Mouse (Mus musculus): ENCODE measurements around the gene Gpatch1.

Gpatch1 gene

DNA sequence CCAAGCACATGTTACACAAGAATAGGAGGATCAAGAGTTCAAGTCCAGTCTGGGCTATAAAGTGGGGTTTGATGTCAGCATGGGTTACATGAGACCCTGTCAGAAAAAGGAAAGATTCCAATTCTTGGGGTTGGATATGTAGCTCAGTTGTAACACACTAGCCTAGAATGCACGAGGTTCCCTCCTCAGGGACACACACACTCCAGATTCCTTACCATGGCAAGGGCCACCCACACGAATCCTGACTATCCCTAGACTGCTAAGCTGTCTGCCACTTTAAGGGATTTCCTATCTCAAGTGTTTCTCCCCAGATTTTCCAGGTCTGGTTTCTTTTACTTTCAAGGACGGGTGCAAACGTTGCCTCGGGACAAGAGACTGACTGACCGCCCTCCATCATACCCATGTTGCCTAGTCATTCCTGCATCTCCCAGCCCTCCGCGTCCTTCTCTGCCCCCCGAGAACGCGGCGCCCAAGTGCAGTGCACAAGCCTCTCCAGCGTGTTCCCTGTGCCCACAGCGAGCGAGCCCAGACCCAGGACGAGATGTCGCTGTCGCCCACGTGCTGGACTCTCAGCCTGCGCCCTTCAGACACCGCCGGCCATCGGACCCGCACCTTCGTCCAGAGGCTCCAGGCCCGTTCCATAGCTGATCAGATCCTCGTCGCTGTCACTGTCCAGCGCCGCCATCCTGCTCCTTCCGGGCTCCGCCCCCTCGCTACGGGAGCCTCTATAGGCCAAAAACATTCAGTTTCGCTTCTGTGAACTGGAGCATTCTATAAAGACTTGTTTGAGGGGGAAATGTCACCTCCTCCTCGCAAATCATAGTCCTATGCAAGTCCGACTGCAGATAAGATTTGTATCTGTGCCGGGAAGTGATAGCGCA lies at the start of gene Gpatch1:
TSS of gene Gpatch1 (minus strand) at position 712 of the 881 bp plus-strand sequence.
- DNase-seq, result peak; percentile 97

DNA sequence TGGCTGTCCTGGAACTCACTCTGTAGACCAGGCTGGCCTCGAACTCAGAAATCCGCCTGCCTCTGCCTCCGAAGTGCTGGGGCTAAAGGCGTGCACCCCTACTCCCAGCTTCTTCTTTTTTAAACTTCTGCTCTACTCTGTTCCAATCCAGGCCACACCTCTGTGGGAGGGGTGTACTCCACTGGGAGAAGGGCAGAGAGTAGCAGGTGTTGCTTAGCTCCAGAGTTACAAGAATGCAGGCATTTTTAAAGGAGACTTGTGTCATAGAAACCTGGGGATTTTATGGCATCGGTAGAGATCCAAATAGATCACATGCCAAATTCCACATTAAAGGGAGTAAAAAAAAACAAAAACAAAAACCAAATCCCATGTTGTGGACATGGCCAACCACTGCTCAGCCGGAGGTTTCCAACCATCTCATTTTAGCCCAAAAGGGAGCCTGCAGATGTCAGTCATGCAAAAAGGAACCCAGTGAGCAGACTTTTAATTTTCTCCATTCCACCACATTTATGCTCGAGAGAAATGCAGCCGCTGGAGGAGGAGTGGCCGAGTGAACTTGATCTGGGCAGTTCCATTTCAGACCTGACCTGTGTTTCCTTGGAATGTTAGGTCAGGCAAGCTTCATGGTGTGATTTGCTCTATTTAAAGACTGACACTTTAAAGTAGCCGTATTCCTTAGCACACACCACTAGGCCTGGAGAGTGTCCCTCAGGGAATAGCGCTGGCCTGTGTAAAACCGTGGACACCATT lies 47.1 kb upstream of the Gpatch1 start:
- DNase-seq, result no peak

DNA sequence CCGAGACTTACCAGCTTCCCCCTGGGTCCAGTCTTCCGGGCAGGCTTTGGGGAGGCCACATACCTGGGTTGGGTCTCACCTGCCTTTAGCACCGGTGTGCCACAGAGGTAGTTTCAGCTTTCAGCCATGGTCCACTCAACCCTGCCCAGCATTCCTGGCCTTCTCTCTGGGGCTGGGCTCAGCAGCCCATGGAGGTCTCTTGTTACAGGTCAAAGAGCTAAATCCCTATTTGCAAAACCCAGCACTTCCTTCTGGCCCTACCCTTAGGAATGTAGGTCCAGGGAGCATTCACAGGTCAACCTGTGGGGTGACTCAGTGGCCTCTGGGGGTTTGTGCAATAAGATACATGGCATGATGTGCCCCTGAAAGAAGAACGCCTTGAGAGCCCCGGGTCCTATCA lies 44.6 kb upstream of the Gpatch1 start:
- no peak for DNase-seq

DNA sequence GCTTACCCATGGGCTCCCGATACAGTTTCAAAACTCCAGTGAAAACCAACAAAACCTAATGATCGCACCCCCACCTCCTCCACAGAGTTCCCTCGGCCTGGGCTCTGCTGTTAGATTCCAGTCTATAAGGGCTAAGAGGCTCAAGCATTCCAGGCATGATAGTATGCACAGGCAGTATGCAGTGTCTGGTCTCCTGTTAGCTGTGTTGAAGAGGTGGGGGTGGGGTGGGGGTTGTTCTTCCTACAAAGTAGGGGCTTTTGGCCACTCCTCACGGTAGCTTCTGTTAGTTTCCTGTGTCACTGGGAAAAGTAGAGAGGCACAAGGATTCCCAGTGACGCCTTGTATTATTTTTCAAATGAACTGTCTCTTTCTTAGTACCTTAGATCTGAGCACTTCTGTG lies 44.0 kb upstream of the Gpatch1 start:
- no peak for DNase-seq

DNA sequence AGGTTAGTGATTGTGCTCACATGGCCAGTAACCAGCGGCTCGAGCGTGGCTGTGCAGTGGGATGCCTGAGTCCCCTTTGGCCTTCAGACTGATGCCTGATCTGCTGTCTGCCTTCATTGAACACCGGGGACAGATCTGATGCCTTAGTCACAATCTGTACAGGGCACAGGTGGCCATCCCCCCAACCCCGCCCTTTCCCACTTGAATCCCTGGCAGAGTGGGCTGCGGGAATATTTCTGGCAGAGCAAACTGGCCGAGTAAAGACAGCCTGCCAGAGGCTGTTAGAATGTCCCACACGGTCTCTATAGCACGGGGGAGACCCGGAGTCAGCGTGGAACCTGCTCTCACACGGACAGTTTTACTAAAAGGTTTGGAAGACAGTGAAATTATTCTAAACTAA lies 39.4 kb upstream of the Gpatch1 start:
- DNase-seq, result no peak

DNA sequence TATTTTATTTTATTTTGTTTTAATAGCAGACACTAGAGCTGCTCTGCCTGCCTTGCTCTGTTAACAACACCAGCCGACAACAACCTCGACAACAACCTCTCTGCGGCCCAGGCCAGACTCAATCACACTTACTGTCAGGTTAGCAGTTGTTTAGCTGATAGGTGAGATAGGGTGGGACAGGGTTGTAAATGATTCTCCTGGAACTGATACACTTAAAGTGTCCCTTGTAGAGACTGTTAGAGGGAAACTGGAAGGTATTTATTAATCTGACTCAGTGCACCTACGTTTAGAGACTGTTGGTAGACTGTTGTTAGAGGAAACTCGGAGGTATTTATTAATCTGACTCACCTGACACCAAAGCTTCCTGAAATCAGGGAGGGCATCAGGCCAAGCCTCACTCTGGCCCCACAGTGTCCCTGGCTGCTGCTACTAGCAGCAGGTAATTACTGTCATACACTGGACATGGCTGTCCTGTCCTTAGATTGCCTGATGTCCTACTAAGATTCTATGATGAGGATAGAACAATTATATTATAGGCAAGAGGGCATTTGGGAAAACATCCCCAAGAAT lies 37.1 kb upstream of the Gpatch1 start:
- no peak for DNase-seq

DNA sequence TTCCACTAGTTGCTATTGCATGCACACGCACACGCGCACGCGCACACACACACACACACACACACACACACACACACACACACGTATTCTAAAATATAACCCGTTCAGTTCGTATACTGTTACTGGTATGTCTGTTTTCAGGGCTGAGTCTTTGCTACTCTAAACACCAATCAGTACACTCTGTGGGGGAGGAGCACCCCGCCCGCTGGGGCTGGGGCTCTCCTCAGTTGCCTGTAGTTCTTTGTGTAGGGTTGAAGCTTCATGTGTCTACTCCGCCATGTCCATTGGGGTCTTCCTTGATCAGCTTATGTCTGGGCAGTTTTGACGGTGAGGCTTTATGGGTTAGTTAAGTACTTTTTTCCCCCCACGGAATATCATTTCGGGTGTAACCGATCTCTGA lies 35.1 kb upstream of the Gpatch1 start:
- no peak for DNase-seq

DNA sequence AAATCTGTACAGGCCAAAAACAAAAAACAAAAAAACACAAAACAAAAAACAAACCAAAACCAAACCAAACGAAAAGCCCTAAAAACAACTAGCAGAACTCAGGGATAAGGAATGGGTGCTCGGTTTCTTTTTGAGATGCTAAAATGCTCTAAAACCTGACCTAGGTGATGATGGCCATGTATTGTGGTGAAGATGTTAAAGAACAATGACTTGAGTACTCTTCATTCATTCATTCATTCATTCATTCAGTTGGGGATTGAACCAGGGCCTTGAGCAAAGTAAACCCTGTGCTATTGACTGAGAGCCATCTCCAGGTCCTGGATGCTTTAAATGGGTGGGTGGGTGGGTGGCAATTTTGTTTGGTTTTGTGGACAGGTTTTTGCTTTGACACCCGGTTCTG lies 32.9 kb upstream of the Gpatch1 start:
- no peak for DNase-seq

DNA sequence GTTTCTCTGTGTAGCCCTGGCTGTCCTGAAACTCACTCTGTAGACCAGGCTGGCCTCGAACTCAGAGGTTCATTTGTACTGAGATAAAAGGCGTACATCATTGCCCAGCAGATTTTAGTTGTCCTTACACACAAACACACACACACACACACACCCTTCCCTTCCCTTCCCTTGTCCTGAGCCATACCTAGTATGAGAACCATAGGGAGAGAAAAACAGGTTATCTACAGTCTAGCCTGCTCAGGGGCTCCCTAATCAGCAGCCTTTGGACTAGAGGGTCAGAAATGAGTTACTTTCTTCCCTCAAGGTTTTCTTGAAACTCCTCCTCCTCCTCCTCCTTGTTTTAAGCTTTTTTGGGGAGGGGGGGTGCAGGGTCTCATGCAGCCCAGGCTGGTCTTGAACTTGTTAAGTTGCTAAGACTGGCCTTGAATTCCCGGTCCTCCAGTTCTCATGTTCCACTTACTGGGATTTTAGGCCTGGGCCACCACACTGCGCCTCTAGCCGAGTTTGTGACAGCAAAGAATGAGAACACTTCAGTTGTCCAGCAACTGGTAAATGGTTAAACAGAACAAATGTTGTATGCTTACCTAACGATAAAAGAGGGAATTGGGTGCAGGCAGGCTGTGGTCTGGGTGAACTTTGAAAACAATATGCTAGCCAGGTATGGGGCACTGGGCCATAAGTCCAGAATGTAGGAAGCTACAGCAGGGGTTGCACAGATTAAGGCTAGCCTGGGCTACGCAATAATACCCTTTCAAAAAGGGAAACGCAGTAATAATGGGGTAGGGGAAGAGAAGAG lies 31.8 kb upstream of the Gpatch1 start:
- no peak for DNase-seq

DNA sequence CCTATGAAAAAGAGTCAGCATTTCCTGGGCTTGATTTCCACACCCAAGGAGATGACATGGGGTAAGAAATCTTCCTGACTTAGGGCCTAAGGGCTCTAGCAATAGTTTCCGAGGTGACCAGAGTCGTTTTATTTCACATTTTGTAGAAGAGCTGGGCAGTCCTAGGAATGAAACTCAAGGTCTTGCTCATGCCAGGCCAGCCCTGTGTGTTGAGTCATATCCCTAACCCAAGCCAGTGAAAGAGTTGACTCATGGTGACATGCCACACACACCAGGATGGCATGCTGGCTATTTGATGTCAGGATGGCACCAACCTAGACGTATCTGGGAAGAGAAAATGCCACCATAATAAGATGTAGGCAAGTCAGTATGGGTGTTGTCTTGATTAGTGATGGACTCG lies 30.8 kb upstream of the Gpatch1 start:
- no peak for DNase-seq

DNA sequence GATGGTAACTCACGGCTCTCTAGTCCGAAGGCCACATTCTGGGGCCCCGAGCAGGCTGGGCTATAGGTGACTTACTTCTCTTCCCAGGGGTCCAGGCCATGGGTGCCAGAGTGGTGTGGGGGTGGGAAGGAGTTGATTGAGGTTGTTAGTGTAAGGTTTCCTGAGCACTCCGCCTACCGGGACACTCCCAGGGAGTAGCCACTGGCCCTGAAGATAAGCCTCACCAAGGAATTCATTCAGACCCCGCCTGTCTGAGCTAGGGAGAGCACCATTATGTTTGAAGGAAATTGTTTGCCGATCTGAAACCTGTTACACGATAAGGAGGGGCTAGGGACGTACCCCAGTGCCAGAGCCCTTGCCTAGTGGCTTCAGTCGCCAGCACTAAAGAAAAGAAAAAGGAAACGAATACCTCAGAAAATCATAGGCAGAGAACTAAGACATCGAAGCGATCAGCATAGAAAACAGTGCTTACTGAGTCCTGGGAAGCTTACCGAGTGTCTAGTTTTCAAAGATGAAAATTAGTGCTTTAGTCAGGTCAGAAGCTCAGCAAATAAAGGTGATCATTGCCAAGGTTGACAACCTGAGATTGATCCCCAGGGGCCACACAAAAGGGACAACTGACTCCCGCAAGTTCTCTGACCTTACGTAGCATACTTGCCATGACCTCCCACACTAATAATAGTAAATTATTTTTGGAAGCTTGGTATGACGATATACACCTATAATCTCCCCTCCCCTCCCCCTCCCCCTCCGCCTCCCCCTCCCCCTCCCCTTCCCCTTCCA lies 29.9 kb upstream of the Gpatch1 start:
- DNase-seq, result no peak

DNA sequence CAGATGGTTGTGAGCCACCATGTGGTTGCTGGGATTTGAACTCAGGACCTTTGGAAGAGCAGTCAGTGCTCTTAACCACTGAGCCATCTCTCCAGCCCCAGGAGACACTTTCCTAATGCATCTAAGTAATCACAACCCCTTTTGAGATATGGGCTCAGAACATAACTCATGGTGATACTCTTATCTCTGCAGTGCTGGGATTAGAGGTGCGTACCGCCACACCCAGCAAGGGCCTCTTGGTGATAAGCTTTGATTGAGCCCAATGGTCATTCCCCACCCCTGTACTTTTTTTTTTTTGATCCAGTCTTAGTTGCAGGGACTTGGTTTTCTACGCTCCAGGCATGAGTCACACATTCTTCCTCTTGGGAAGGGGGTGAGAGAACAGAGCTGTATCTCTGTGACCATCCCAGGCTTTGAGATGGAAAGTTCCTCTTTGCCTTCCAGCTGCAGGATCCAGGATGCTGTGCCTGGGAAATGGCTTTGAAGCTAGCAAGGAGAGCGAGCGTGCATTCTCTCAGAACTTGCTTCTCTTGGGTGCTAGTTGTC lies 26.6 kb upstream of the Gpatch1 start:
- DNase-seq, result no peak

DNA sequence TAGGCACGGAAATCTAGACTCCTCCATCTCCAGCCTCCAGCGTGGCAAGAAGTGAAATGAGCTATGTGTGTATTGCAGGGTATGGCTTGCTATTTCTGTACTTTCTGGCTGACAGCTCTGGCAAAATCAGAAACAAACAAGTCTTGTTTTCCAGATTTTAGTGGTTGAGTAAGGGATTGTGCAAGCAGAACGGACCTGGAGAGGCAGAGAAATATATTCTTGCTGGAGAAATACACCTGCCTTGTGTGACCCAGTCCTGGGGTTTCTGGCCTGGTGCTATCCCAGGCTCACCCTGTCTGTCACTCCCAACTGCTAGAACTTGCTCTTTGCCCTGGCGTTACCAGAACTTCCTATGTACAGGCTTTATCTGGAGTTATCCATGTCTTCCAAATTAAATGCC lies 24.3 kb upstream of the Gpatch1 start:
- no peak for DNase-seq

DNA sequence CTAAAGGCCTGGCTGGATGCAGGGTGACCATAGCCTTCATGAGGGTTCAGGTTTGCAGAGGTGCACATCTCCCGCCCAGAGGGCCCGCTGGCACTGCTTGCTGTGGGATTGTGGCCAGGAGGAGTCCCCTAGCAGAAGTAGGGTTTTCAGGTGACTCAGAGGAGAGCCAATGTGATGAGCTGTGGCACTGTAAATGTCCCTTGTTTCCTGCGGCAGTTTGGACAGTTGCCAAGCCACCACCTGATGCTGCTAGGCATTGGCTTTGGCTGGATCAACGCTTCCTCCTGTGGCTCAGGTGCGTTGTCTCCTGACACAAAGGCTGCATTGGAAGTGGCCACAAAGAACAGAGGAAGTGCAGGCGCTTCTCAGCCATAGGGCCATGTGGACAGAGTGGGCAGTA lies 23.0 kb upstream of the Gpatch1 start:
- no peak for DNase-seq

DNA sequence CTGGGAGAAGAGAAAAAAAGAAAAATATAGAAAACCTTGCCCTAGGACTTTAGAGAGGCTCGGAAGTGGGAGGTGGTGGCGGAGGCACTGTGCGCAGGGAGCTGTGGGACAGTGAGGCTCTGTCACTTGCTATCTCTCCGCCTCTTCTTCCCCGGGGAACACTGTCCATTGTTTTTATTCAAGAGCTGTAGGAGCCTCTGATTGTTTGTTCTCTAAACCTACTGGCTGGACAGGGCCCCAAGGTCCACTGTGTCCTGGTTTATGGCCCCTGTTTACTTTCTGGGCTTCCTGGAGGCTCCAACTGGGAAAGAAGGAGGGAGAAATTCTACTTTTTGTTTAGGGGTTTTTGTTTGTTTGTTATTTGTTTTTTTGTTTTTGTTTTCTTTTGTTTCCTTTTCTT lies 22.0 kb upstream of the Gpatch1 start:
- no peak for DNase-seq

DNA sequence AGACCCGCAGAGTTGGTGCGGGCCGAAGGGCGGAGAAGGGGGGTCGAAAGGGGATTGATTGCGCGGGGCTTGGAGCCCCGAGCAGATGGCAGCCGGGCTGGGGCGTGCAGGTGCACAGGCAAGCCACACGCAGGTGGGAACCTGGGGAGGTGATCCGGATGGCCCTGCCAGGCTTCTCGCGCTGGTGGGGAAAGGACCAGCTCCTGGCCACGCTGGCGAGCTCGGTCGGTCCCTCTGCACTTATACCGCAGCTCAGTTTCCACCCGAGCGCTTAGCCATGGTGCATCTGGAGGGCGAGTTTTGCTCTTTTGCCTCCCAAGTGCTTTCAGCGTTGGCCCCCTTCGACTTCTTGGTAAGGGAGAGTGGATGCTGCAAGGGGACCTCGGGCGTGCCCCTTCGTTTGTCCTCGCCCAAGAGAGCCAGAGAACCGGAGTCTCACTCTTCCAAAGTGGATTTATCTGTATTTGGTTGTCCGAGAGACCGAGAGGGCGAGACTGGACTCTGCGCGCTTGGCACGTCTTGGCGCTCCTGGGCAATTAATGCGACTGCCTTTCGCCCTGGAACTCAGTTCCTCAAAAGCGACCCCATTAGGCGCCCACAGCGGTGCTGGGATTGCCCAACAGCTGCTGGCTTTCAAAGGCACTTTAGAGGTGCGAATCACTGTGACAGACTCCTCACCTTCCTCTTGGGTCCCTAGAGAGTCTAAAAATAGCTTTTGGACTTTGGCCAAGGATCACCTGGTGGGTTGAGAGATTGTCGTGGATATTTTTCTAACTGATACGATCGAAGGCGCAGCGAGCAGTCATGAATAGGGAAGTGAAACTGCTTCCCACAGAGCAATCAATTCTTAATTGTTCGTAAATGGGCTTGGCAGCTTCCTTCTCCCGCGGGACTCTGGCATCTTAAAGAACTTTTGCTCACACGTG lies 16.6 kb upstream of the Gpatch1 start:
- peak; percentile 24 for DNase-seq

DNA sequence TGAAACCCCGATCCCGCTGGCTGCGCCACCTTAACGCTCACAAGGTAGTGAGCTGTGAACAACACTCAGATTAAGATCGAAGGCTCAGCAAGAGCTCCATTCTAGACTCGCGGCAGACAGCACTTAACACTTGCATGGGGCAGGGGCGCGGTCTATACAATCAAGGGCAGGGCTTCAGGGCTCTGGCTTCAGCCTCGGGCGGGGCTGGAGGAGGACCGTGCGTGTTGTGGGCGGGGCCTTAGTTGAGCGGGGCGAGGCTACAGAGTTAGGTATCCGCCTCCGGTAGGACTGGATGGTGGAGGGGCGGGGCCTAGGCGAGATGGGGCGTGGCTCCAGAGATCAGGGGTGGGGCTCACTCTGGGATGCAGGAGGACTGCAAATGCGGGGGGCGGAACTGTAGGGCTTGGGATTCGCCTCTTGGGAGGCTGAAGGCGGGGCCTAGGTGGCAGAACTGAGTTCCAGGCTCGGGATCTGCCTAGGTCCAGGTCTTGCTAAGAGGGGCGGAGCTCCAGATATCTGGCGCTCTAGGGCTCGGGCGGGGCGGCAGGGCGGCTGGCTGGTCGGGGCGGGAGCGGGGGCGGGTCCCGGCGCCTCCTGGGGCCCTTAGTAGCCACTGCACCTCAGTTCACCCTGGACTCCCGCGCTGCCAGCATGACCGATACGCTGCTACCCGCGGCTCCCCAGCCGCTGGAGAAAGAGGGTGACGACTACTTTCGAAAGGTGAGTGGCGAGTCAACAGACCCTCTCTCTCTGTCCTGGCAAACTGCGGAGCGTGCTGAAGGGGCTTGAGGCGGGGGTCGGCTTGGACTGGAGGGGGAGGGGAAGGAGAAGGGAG lies 15.7 kb upstream of the Gpatch1 start, which contains the start of gene Rhpn2:
TSS of gene Rhpn2 (plus strand) at position 479 of the 835 bp plus-strand sequence.
- DNase-seq, result peak; percentile 100

DNA sequence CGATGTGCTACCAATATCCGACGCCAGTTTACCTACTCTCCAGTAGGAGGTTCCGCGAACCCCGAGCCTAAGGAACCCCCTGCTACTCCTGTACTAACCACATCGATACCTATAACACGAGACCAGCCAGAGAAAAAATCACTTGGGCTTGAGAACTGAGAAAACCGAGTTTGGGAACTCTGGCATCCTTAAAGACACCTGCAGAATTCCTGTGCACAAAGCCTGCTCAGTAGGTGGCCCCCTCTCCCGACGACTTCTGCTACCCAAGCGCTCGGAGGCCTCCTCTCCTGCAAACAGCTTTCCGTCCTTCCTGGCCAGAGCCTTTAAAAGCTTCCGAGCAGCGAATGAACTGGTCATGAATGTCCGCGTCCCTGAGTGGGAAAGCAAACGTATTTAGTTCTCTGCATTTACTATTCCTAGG lies 15.0 kb upstream of the Gpatch1 start:
- peak; percentile 49 for DNase-seq

DNA sequence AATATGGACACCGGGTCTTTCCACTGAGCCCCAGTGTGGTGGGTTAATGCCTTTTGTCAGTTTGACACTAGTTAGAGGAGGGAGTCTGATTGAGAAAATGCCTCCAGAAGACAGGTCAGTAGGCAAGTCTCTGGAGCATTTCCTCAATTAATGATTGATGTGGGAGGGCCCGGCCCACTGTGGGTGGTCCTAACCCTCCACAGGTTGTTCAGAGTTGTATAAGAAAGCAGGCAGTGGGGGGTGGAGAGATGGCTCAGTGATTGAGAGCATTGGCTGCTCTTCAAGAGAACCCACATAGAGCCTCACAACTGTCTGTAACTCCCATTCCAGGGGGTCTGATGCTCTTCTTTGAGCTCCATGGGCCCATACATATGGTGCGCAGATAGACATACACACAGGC lies 13.3 kb upstream of the Gpatch1 start:
- DNase-seq, result no peak
